Mouse (Mus musculus) myocyte (in vitro differentiated cells): ENCODE measurements around the gene Zfp39.

Experiments used
- E2F4 ChIP-seq: IDR thresholded peaks from one replicate; pipeline ENCODE4 v1.6.1; 2011; ENCODE audit warnings: mild to moderate bottlenecking, control low read depth, moderate library complexity; ENCODE audit not compliant: insufficient read depth
- MAX ChIP-seq: IDR thresholded peaks from one replicate; pipeline ENCODE4 v1.6.1; 2011; ENCODE audit warnings: low read depth, mild to moderate bottlenecking, control low read depth
- POLR2A ChIP-seq: IDR thresholded peaks from one replicate; pipeline ENCODE4 v1.6.1; 2011; ENCODE audit warnings: low read depth, mild to moderate bottlenecking, control low read depth, moderate library complexity; ENCODE audit not compliant: insufficient read length
- POLR2AphosphoS2 ChIP-seq: IDR thresholded peaks from one replicate; pipeline ENCODE4 v1.6.1; 2011; ENCODE audit warnings: low read depth, control low read depth; ENCODE audit not compliant: insufficient read length
- USF1 ChIP-seq: IDR thresholded peaks from one replicate; pipeline ENCODE4 v1.6.1; 2011; ENCODE audit warnings: low read depth, mild to moderate bottlenecking, control low read depth, moderate library complexity

GRCm38 (mm10) chr11:58944136-58944535, 40.1 kb upstream of the Zfp39 start:
- TF ChIP-seq USF1 = no peak
- no peak for TF ChIP-seq POLR2A
- no peak for TF ChIP-seq POLR2AphosphoS2
- no peak for TF ChIP-seq E2F4
- TF ChIP-seq MAX = no peak
